Mouse (Mus musculus) cerebellum, adult (tissue): ENCODE measurements around the gene Sgca.
"Not testable (repeated sequence)": the region's sequence is repeated elsewhere in the genome, so short reads cannot be mapped to it uniquely, and the experiment has no call there.

Experiments used
- ATAC-seq: cut with Nextera tagmentation; 2 replicates; pipeline ENCODE4 v1.9.2; 2017; ENCODE audit warnings: mild to moderate bottlenecking, moderate library complexity, mixed read lengths; ENCODE audit not compliant: insufficient number of reproducible peaks, low FRiP score, low TSS enrichment

Gene Sgca

DNA sequence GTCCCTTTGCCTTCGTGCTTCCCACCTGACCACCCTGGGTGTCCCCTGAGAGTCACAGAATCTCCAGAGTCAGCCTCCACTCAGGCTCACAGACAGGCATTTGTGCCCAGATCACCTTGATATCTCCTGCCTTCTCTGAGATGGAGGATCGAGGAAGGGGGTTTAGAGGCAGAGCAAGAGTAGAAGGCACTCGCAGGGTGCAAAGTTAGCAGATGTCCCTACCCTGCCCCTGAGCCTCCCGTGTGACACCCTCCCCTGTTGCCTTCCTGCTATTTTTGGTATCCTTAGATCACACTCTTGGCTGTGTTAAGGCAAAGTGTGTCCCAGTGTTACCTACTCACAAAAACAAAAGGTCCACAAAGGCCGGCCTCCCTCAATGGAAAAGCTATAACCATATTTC is at the start of gene Sgca:
Sgca (minus strand) TSS at position 129 of the 400 bp plus-strand sequence.
- no peak for ATAC-seq

DNA sequence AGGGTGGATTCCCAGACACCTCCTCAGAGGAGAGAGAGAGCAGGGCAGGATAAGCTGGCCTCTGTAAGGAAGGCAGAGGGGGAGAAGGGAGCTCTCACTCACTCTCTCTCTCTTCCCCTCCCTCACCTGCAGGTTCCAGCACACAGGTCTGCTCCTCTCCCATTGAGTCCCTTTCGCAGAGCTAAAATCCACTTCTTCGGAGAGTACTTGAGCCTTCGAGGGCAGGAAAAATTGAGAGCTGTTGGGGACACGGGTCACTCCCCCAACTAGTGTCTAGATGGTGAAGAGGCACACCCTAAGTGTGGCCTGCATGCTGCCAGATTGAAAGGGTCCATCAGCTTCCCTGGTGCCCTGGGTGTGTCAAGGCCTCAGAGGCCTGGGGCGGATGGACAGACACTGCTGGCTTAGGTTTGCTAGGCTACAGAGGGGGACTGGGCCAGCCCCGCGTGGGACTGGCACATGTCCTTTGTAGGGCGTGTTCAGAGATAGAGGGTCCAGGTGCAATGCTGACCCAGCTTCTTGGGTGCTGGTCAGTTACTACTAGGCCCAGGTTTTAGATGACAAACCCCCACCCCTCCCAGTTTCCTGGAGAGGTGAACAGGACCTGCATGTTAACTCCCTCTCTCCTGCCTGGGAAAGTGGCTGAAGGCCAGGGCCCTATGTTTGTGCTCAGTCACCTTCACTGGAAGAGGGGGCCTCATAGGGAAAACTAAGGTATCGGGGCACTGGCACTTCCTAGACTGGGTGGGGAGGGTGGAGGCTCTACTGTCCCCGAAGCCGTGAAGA is 49.3 kb upstream of the Sgca start:
- ATAC-seq, result no peak

DNA sequence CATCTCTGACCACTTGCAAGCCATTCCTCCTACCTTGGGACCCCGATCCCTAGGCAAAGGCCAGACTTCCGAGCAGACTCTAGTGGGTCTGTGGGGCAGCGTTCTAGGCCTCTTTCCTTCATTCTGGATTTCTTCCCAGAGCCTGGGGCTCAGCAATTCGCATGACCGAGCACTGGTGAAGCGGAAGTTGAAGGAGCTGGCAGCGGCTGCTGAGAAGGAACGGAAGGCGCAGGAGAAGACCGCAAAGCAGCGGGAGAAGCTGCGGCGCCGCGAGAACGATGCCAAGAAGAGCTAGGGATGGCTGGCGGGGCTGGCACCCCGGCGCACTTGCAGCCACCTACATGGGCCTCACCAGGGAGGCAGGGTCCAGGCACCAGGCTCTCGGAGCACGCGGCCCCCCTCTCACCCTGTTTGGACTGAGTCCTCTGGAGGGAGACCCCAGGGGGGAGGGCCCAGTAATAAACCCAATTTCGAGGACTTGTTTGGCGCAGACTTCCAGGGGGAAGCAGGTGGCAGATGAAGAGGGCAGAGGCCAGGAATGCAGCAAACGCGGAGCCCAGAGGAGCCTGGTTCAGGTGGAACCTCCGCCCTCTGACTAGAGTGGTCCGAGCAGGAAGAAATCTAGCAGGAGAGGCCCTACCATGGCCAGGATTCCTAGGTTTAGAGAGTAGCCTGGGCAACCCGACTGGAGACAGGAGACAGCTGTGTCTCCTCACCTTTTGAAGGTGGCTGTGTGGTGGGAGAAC is 48.5 kb upstream of the Sgca start:
- peak; percentile 43; the same call in 1 of the 2 replicates for ATAC-seq

DNA sequence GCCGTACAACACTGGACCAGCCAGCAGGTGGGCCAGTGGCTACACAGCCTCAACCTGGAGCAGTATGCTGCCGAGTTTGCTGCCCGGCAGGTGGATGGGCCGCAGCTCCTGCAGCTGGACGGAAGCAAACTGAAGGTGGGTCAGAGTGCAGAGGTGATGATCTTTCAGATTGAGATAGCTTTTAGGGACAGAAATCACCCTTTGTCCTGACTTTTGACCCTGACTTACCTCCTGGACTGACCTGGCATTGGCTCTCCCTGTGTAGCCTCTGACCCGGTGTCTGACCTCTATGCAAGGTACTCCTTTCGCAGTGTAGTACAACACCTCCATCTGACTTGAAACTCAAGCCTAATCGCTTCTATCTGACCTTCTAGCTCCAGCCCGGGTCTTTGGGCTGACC is 47.4 kb upstream of the Sgca start:
- ATAC-seq, result no peak

DNA sequence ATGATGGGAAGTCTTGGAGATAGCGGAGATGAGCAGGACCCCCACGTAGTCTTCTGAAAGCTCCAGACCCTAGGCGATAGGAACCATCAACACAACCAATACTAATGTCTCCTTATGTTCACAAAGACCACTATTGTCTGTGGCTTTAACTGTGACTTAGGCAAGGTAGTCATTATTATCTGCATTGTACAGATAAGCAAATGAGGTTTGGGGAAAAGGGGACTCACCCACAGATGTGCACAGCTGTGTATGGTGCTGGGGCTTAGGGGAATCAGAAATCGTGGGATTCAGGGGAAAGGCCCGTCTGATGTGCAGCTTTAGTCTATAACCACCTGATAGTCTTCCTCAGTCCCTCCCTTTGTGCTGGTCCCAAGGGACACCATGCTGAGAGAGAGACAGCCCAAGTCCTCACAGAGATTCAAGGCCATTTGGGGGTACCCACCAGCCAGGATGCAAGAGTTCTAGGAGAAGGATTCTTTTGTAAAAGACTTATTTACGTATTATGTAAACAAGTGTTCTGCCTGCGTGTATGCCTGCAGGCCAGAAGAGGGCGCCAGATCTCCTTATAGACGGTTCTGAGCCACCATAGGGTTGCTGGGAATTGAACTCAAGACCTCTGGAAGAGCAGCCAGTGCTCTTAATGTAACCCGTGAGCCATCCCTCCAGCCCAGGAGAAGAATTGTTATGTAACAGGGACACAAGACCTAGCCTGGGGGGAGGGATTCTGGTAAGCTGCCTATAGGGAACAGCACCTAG is 46.3 kb upstream of the Sgca start:
- no peak for ATAC-seq

DNA sequence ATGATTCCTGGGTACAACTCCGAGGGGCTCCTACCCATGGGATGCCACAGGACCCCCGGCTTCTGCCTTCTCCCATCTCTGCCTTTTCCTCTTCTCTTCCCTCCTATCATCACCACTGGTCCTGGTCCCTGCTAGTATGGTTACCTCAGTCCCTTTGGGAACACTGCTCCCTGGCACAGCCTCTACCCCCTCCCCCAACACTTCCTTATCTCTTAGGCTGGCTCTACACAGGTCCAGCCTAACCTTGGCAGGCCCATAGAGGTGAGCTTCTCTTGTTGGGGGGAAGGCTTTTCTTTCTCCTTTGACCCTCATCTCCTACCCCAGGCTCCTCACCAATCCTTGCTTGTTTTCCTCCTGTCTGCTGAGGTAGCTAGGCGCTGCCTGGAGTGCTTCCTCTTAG is 39.4 kb upstream of the Sgca start:
- no peak for ATAC-seq

DNA sequence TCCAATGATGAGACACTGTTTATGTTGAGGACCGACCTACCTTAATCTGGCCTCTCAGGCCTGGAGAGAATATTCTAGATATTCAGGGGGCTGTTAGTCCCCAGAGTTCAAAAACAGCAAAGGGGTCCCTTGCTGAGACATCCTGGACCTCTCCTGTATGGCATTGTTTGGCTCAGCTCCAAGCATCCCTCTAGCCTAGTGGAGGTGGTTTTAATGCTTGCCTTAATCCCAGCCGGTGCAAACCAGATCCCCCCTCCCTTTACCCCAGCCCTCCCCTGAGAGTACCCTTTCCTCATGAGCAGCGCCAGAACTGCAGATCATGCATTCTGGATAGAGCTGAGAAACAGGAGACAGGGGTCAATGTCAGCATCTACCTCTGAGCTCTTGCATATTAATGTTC is 36.4 kb upstream of the Sgca start:
- no peak for ATAC-seq

DNA sequence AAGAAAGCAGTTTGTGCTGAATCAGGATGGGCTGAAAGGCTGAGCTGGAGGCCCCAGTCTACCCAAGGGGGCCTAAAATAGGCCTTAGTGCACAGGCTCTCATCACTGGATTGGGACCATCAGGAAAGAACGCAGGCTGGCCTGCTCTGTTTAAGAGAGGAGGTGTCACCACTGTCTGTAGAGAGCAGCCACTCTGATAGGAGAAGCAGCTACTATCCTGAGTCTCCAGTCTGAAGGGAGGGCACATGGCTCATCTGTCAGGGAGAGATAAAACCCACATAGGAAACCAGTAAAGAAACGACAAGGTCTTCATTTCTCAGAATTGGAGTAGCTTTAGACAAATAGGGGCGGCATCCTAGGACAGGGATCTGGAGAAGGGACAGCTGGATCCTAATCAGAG is 35.9 kb upstream of the Sgca start:
- ATAC-seq, result no peak

DNA sequence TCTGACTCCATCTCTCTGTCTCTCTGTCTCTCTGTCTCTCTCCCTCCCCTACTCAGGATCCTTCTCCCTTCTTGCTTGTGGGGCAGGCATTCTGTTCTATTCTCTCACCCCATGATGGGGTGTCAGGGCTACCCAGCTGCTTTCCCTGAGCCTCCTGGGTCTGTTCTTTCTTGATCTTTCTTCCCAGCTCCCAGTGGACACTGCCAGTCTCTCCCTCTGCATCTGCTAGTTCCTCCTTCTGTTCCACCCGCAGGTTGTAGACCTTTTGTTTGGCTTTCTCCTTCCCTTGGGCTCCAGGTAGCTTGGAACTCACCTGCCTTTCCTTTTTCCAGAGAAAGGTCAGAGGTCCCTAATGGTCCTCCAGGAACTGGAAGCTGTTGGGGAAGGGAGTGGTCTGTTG is 35.3 kb upstream of the Sgca start:
- ATAC-seq, result no peak

DNA sequence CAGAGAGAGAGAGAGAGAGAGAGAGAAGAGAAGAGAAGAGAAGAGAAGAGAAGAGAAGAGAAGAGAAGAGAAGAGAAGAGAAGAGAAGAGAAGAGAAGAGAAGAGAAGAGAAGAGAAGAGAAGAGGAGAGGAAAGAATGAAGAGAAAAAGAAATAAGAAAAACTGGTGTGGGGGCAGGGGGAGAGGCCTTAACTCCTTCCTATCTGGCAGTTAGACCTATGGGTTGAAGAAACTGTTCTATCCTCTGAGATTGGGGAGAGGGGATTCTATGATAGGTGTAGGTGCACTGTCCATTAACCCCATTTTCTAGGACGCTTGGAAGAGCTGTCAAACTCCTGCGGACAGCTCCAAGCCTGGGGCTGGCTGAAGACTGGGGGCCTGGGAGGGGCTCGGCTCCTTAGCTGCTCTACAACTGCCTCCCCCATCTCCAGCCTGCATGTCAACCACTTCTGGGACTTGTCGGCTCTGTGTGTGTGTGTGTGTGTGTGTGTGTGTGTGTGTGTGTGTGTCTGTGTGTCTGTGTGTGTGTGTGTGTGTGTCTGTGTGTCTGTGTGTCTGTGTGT is 34.8 kb upstream of the Sgca start:
- ATAC-seq, result not testable (repeated sequence)

DNA sequence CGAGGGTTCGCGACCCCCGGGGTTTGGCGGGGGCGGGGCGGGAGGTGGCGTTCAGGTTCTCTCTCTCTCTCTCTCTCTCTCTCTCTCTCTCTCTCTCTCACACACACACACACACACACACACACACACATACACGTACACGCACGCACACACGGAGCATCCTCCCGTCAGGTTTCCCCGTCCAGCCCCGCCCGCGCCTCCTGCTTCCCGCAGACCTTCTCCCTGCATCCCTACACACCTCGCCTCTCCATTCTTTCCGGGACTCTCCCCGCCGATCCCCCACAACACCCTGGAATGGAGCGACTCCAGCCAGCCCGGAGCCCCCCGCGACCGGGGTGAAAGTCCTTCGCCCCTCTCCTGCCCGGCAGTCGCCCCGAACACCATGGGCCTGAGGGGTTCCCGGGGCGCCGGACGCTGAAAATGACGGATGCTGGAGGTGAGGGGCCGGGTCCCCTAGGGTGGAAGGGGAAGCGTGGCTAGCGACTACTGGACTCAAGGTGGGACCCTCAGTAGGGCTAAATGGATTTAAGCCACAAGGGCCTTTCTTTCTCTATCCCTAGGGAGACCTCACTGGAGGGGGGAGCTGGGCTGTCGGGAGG is 34.1 kb upstream of the Sgca start:
- no peak for ATAC-seq

DNA sequence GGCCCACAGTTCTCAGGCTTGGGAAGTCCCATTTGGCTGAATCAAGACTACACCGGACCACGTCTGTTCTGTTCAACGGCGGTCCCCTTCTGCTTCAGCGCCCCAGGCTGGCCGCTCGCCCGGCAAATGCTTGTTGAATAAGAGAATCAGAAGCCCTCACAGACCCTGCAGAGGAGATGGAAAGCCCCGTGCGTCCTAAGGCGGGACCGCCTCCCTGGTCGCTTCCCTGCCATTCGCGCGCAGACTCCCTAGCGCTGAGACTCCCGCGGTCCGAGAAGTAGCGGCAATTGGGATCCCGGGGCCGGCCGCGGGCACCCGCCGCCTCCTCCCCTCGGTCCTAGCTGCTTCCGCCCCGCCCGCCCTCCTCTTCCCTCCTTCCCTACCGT is 33.5 kb upstream of the Sgca start, which contains the start of gene Samd14:
Samd14 (plus strand) TSS at position 251 of the 386 bp plus-strand sequence.
- ATAC-seq, result 0 out of 2 replicates have a peak, but pooled peaks have one; percentile 26

DNA sequence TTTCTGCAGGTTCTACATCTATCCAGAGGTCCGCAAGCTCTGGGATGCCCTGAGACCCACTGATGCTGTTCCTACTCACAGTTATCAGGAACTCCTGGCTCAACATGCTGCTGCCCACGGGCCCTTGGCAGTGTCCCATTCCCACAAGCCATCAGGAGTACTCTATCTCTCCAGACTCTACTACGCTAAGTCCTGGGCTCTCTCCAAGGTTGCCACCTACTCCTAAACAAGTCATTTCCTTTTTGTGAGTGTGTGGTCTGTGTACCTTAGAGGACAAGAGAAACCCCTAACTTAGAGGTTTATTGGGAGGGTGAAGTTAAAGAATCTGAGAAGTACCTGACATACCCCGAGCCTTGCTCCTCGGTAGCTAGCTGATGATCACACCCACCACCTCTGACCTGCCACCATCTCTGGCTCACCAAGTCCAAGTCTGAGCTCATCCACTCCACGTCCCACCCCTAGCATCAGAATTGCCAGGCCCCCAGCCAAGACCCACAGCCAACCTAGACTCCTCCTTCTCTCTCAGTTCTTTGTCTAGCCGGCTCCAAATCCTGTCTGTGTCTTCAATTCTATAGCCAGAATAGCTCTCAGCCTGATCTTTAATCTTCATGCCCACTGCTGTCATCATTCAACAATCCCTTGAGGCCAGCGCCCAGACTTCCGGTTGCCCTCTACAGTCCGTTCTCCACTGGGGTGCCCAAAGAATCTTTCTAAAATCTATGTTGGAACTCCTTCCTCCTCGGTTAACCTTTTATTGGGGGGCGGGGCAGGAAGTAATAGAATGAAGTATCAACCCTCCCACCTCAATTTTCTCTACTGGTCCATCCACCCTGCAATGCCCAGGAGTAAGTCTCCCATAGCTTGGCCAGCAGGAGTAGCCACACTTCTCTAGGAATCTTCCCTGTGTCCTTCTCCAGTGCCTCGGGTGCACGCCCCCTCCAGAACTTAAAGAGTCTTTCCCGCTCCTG is 32.8 kb upstream of the Sgca start:
- no peak for ATAC-seq

DNA sequence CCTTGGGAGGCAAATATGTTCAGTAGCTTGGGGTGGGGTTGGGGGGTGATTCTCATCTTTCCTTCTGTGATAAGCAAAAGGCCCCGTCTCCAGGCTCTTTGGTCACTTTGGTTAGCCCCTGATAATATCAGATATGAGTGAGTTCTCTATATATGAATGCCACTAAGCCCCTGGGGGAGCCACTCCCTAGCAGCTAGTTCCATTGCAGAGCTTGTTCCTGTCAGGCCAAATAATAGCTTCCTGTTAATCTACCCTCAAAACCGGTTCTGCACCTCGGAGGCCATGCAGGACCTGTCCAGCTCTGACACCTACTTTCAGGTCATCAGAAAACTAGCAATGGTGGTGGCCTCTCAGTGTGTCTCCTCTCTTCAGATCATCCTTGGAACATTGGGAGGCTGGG is 31.3 kb upstream of the Sgca start:
- no peak for ATAC-seq

DNA sequence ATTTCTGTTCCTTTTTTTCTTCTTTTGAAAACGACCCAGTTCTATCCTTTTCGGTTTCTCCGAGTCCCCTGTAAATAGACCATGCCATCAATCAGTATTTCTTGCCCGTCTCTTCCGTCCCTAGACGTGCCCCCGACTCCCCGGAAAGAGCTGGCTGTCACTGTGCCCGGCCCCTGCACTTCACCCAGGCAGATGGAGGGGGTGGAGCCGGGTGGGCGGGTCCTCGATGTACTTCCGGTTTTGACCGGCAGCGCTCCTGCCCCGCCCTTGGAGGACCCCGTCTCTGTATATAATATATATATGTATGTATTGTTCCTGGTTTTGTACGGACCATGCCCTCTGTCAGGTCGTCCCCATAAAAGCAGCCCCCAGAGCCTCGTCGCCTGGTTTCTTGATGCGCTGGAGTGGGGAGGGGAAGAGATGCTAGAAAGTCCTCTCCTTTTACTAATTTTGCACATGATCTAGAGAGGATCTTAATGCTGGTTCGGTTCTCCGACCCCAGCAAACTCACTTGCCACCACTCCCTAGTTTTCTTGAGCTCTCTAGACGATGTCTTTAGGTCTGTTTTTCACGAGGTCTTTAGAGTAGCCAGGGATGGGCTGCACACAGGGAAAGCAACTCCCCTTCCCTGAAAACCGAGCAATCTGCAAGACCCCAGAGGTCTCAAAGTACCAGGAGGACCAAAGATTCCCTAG is 30.5 kb upstream of the Sgca start:
- ATAC-seq, result no peak

DNA sequence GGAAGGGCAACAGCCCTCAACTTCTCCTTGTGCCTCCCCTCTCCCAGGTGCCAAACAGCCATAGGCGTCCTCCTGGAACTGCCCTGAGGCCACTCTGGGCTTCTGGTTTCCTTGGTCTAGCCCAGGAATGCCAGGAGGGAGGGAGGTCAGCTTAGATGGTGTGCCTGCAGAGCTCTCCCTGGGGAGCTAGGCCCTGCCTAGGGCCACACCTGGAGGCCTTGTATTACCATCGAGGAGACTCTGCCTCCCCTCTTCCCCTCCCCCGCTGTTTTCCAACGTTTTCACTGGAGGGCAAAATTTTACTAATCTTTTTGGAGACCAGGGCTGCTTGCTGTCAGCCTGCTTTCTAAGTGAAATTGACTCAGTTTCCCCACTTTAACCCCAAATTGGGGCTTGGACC is 29.9 kb upstream of the Sgca start:
- ATAC-seq, result no peak

DNA sequence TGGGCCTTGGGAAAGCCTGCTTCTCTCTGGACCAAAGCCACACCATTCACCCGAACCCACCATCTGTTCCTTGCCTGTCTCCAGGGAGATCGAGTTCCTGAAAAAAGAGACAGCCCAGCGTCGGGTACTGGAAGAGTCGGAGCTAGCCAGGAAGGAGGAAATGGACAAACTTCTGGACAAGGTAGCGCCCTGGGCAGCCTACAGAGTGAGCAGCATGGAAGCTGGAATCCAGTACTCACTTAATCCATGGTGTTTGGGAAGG is 28.7 kb upstream of the Sgca start:
- no peak for ATAC-seq

DNA sequence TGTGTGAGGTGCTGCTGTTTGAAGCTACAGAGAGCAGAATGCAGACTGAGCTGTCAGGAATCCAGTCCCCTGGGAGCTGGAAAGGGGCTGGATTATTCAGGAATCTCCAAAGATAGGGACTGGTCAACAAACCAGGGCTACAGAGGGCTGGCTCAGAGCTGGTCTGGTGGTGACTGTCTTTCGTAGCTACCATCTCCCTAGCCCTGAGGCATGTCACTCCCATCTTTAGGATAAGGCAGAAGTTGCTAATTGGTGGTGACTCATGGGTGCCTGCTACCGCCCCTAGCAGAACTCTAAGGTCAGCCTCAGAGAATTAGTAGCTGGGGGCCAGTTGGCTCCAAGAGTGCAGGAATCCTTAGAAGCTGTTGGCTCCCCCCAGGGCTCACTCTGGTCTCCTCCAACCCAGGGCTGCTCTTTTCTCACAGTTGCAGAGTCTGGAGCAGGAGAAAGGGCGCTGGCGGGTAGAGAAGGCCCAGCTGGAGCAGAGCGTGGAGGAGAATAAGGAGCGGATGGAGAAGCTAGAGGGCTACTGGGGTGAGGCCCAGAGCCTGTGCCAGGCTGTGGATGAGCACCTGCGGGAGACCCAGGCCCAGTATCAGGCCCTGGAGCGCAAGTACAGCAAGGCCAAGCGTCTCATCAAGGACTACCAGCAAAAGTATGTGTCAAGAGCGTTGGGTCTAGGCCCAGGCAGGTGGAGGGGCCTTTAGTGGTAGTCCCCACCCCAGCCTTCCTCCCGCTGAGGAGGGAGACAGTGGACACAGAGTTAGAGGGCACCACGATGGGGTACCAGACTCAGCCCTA is 28.2 kb upstream of the Sgca start:
- ATAC-seq, result no peak
